Mouse (Mus musculus) lung, postnatal 14 days (tissue): Measurements from ENCODE around the gene Ltbp4.

Experiments
- DNase-seq: peaks from one replicate; pipeline ENCODE4 v3.0.0; 2021

Ltbp4 gene

DNA sequence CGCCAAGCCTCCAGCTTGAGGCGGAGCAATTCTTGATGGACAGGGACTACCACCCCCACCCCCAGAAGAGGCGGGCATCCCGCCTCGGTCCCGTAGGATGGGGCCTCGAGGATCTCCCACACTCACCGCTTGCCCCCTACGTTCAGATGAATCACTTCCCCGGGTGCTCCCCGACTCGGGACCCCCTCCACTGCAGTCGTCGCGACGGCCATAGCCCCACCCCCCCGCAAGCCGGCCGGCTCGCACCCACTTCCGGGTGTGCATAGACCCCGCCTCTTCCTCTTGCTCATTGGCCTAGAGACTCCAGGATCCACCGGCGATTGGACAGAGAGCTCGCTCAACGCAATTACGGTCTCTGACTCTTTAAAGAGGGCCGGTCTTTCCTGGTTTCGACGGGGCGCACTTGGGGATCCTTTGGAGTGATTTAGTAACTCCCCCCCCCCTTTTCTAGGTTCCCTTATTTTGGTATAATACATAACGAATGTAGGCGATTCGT lies 18.3 kb upstream of the Ltbp4 start, which contains the start of gene Shkbp1:
Gene Shkbp1 (minus strand): TSS at position 275 of the 496 bp plus-strand sequence.
- peak; percentile 87 for DNase-seq

DNA sequence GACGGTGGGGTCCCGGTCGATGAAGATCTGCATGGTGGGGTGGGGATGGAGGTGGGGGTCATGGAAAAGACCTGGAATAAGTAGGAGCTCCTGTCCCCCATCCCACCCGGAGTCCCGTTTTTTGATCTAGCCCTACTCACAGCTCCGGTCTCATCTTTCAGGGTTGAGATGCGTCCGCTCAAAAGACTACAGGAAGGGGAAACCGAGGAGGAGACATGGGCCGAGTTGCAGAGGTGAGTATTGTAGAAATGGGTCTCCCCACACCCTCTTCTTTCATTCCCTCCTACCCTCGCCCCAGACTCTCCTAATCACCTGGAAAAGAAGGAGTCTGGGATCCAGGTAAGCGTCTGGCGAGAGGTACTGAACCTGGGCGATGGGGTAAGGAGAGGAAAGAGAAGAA lies 17.8 kb upstream of the Ltbp4 start:
- DNase-seq, result no peak

DNA sequence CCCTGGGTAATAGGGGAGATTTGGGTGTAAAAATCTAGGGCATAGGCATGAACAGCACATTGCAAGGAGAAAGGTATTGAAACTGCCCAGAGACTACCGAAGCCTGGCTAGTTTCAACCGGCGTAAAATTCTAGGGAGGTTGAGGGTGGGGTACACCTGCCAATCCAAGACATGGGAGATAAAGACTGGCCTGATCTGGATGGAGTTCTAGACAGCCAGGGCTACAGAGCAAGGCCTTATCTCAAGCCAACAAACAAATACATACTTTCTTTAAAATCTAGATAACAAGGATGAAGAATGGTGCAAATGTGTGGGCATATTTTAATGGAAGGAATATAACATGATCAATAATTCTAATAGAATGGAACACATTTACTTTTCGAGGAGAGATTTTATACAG lies 17.3 kb upstream of the Ltbp4 start:
- DNase-seq, result no peak

DNA sequence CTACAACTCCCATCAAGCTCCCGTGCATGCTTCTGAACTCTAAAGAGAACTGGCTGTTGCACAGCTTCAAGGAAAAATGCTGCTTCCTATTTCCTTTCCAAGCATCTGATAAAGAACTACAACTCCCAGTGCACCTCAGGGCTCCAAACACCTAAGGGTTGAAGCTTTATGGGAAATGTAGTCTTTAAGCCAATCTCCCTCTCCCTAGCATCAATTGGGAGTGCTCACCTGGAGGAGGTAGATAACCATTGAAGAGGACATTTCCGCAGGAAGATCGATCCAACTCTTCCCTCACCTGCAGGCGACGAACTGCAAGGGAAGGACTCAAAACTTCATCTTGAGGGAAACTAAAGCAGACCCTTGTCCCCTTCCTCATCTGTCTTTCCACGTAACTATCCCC lies 16.7 kb upstream of the Ltbp4 start:
- DNase-seq, result no peak

DNA sequence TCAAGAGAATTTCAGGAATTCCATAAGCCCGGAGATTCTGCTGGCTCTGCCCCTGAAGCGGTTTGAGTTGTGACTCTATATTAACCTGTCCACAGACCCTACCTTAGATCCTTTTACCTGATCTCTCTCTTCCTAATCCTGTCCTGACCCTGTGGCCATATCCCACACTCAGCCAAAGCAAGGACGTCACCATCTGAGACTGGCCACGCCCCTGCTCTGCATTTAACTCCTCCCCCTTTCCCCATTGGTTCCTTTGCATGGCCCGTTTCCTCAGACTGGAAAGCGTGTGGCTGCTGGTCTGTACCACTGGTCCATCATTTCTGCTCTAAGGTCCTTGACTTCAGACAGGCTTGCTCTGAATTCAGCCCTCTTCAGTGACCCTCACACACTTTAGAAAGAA lies 8.0 kb upstream of the Ltbp4 start:
- no peak for DNase-seq

DNA sequence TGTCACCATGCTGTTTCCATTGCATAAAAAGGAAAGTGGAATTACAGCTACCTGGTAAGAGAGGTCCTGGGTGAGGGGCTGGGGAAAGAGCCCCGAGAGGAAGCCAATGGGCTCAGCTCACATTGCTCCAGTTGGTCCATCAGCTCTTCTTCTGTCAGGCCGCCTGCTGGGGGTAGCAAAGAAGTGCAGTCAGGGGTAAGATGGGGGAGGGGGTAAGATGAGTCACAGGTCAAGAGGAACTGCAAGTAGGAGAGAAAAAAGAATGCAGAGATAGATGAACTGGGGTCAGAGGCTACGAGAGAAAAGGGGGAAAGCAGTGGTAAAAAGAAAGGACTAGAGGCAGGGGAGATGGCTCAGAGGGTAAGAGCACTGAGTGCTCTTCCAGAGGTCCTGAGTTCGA lies 5.1 kb upstream of the Ltbp4 start:
- DNase-seq, result no peak

DNA sequence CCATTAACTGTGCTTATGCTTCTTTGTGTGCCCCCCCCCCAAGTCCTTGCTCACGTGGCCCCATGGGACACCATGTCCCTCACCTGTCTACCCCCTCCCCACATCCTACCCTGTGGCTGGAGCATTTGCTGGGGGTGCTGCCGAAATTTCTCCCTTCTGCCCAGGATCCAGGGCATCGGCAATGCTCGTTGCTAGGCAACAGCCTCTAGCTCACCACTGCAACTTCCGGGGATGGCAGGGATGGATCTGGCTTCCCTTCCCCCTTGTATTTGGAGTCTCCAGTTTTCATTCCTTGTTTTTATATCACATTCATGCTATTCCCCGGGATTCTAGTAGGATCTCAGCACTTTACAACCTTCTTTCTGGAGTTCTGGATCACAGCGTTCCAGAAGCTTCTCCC lies 2.0 kb upstream of the Ltbp4 start:
- no peak for DNase-seq

DNA sequence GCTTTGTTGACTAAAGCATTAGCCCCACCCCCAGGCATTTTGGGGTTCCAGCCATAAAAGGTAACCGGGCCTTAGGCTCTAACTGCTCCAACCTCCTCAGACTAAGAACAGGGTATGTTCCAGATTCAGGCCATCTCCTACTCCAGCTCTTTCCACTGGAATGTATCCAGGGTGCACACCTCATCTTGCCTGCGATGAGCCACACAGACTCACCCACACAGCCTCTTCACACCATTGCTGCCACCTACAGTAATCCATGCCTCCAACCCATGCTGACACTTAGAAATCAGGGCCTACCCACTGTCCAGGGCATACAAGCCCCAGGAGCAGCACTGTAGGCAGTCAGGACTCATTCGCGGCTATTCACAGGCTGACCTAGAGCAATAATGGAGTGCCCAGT lies 1.6 kb upstream of the Ltbp4 start:
- DNase-seq, result no peak

DNA sequence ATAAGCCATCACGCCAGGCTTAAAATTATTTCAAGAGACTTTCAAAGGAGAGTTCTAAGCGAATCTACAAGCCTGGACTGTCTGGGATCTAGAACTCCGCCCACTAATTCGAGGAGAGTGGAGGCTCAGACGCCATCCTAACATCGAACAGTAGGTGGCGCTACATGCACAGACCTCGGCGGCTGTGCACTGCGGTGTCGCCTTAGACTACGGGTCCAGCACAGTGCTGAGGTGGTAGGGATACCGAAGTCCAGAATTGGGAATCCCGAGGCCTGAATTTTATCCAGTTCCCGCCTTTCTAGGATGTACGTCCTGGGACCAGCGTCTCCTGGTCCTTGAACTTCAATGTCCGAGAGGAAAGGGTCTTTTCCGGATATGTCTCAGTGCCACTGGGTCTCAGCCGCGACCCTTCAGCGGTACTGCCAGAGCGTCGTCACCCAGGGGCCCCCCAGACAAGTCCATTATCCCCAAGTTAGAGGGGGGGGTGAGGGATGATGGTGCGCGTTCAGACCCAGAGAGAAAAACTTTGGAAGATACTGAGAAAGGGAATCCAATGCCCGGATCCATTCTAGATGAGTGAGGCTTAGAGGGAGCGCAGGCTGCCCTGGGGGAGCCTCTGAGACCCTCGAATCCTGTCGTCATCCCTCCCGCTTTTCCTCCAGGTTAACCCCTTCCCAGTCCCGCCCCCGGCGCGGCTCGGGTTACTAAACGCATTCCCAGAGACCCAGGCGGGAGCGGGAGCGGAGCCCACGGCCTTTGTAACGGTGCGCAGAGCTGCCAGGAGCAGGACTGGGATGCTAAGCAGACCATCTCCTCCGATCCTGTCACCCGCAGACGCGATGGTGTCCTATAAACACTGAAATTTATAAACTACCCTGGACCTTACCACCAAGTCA lies 1.3 kb downstream of the Ltbp4 start:
- DNase-seq, result peak; percentile 95

DNA sequence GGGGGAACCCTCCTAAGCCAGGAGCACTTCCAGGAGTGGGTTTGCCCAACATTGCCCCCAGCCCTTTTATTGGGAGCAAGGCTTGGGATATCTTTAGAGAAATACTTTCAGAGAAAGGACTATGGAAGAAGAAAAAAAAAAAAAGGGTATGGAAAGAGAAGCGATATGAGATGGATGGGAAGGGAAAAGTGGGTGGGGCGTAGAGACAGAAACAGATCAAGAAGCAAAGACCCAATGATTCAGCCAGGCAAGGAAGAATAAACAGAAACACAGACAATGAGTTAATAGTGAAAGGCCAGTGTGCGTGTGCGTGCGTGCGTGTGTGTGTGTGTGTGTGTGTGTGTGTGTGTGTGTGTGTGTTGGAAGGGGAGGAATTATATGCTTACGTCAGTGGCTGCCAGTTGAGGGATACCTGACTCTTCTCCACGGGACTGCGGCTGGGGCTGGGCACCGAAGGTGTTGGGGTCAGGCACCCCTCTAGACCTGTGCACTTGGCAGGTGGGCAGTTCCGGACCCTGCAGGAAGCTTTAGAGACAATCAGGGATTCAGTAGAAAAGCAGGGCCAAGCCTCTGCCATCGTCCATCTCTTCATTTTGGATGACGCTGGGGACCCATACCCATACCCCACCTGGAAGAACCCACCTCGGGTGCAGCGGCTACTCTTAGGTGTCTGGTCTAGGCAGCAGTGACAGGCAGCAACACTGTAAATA lies 2.3 kb downstream of the Ltbp4 start:
- DNase-seq, result no peak

DNA sequence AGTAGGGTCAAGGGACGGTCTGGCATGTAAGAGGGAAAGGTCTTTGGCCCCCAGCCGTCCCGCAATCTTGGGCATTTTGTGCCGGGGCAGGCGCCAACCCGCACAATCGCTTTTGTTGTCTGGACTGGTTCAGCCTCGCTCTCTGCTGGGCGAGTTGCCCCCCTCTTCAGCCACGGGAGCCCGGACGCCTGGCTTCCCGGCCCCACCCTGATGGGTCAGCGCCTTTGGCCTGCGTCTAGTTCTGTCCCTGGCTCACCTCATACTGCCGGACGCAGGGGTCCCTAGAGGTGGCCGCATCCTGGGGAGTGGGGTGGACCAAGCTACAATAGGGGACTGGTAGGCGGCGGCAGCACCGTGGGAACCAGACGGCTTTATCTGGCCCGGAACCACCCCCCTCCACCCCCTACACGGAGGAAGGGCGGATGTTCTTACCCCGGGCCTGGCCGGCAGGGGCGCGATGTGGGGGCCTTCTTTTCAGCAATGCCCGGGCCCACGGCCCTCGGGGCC lies 3.0 kb downstream of the Ltbp4 start:
- DNase-seq, result peak; percentile 50

DNA sequence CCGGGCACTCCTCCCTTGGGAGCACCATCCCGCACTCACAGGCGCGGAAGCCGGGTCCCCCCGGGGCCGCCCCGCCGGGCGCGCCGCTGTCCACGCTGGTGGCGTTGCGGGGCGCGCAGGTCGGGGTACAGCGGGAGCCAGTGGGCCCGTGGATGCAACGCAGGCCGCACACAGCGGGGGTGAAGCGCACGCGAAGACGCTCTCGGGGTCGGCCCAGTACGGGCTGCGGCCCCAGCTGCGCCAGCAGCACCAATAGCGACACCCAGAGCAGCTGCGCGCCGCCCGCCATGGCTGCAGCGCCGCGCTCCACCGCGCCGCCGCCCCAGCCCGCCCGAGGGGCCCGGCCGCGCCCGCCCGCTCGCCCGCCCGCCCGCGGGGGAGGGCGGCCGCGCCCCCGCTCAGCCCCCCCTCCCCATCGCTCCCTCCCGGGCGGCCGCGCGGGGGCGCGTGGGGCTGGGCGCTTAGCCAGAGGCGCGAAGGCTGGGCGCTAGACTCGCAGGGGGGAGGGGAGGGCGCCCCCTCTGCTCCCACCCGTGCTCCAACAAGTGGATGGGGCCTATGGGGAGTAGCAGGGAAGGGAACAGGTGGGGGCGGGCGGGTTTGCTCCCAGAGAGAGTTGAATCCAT lies 4.1 kb downstream of the Ltbp4 start:
- peak; percentile 45 for DNase-seq

DNA sequence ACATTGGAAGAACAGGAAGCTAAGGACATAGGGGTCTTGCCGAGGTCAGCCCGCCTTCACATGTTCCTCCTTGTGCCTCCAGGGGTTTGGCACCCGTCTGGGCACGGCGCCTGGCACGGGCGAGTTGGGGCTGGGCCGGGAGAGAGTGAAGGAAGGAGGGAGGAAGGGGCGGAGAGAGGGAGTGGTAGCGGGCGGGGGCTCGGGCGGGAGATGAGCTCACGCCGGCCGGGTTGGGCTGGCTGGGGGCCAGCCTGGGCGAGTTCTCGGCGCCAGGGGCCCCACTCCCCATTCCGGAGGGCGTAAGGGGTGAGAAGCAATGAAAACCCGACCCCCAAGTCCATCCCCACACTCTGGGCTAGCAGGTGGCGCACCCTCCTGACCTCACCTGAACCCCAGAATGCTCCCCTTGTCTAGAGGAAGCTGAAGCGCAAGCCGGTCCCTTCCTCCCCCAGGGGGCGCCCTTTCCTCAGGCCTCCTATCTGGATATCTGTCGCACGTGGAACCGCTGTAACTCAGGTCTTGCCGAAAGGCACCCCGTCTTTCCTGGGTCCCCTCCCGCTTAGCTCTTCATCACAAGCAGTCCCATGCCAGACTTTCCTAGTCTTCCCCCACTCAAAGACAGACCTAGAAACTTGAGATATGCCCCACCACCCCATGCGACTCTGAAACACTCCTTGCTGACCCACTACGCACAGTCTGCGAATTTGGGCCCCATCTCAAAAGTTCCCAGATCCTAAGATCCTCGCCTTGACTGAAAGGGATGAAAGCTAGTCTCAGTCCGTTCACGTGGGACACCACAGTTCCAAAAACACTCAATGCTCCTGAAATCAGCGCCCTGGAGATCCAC lies 4.9 kb downstream of the Ltbp4 start:
- DNase-seq, result peak; percentile 96

DNA sequence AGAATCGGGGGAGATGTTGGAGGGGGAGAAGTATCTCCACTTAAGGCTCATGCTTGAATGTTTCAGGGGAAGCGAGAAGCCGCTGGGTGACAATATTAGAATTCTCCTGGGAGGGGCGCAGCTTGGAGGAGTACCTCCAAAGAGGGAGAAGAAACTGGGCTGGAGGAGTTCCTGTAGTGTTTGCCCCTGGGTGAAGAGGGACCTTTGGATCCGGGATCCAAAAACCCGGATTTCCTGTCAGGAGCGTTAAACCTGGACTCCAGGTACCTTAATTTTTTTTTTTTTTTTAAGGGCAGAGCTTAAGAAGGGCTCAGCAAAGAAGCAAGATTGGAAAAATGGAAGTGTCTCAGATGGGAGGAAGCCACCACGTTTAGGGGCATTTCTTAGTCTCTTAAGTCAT lies 5.6 kb downstream of the Ltbp4 start:
- DNase-seq, result no peak

DNA sequence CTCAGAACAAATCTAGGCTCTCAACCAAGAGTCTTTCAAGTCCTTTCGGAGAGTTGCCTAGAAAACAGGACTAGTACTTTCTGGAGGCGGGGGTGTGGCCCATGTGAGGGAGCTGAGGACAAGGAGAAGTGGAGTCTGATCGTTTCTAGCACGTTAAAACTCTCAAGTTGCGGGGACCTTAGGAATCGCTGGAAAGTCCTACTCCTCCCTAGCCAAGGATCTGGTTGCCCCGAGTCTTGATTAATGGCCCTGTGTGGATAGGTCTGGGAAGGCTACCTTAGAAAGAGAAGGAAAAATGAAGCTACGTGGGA lies 6.0 kb downstream of the Ltbp4 start:
- peak; percentile 54 for DNase-seq

DNA sequence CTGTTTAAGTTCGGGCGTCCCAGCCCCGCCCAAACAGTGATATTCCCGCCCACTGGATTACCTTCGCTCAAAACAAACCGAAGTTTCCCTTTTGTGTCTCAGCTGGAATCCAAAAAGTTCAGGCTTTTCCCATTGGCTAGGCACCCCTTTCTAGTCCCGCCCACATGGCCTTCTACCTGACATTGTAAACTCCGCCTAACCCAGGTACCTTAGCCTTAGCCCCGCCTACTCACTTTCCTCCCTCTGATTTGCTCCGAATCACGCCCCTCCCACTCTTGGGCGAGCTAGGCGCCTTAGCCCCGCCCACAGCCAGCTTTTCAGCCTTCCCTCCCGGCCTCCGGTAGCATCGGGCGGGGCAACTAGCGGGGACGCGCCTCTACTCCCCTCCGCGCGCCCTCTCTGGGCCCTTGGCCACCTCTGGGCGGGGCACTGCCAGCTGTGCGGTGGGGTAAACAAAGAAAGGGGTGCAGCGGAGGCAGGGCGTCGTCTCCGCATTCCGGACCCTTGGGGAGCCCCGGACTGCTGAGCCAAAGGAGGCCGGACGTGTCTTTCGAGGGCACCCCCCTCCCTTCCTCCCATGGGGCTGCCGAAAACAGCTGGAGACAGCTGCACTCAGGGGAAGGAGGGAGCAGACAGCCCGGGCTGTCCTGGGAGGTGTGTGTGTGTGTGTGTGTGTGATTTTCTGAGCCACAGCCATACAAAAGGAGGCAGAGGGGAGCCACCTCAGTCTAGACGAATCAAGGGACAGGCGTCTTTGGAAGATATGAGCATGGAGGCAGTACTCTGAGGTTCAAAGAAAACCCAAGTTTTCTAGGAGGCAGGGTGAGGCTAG lies 6.6 kb downstream of the Ltbp4 start:
- peak; percentile 96 for DNase-seq

DNA sequence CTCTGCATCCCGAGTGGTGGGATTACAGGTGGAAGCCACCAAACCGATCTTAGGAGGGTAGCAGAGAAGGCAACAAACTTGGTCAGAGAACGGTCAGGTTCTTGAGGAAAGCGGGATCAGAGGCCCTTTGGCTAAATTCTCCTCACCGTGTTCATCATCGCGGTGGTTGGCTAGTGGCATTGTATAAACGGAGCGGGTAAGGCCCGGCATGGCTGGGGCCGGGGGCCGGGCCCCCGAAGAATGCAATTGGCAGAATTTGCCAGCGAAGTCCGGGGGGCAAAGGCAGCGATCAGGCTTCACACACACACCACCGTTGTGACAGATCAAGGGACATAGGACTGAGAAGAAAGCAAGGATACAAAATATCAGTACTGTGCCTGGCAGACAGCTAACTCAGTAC lies 7.5 kb downstream of the Ltbp4 start:
- no peak for DNase-seq

DNA sequence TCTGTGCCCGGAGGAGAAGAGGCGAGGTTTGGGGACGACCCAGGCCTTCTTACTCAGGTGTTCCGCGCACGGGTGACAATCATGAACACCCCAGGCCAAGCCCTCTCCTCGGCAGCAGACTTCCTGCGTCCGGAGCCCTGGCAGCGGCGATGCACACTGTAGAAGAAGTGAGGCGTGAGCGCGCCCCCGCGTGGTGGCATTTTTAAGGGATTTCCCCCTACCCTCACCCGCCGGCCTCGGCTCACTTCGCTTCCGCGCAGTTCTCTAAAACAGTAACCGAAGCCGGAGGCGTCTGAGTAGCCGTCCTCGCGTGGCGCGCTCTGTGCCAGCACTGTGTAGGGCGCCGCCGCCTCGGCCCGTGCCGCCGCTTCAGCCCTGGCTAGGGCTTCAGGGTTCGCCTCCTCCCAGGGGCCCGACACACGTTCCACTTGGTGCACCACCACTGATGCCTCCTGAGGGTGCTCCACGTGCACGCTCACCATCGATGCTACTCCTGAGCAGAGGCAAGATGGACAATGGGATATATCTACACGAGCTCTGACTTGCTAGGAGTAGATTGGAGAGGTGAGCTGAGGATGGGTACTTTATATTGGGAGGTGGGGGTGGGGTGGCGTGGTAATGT lies 8.1 kb downstream of the Ltbp4 start:
- DNase-seq, result peak; percentile 96

DNA sequence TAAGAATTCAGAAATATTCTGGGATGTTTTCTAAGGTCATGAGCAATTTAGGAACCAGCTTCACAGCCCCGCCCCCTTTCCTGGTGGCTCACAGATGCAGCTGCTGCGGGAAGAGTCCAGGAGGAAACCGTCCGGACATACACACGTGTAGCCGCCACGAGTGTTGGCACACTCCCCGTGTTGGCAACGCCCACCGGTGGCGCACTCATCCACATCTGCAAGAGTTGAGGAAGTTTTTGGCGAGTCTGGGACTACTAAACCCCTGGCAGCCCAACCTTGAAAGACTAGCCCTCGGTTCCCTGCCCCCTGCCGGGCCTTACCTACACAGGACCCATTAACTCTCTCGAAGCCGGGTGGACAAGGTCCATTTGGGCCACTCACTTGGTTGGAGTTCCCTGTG lies 8.8 kb downstream of the Ltbp4 start:
- no peak for DNase-seq

DNA sequence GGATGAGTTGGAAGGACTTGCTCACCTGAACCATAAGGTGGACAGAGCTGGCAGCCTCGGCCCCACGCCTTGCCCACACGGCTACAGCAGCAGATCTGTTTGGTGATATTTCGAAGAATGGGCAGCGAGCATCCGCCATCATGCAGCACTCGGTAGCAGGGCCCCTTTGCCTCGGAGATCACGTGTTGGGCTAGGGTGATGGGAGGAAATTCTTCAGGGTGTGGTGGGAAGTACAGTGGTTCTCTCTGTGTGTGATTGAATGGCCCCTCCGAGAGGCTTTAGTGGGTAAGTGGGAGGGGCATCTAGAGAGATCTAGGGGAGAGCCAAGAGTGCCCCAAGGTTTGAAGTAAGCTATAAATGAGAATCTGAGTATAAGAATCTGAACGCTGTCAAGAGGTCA lies 9.3 kb downstream of the Ltbp4 start:
- DNase-seq, result no peak

DNA sequence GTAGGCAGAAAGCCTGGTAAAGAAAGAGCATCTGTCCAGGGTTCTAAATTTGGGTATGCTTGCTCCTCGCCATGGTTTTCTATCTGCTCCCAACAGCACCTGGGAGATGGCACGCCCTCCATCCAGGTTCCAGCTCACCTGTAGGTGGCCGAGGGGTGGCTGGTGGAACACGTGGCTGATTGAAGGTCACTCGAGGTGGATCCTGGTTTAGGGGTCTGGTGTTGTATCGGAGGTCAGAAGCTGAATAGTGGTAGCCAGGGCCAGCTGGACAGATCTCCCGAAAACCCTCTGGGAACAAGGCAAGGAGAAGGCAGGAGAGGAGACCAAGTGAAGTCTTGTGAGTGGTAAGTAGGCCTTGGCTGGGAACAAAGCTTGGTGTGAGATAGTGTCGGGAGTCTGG lies 10.0 kb downstream of the Ltbp4 start:
- no peak for DNase-seq
